Mouse (Mus musculus): ENCODE data around the gene 1110051M20Rik.

GRCm38 (mm10) chr2:91405071-91405470, 39.4 kb downstream of the 1110051M20Rik start:
- TF ChIP-seq CTCF (IDR thresholded peaks at IDR 0.05; ENCODE audit: low read depth, low read length) (no peak), POLR2A (IDR thresholded peaks at IDR 0.05; ENCODE audit: insufficient read depth, low read length) (no peak)
